ENCODE assay signal across 31 mouse cellular contexts in genomic region chr2:77961256-77961655, GRCm38 (mm10).
"Had no signal": no experiment of that assay in that cellular context is flagged by ENCODE, and none has a peak within 500 bp of the region (broad histone marks: within the 10 kb centered on the region; RNA-seq: fewer than 3 reads in every experiment).

No protein-coding gene starts in this region.

- H3K9ac ChIP-seq: limb, embryonic 12.5 days; limb, embryonic 13.5 days; limb, embryonic 15.5 days; liver, embryonic 12.5 days; liver, embryonic 13.5 days; liver, embryonic 14.5 days; liver, embryonic 15.5 days; liver, postnatal 0 days; lung, embryonic 14.5 days; lung, embryonic 15.5 days; midbrain, embryonic 12.5 days; midbrain, embryonic 13.5 days; midbrain, embryonic 15.5 days; neural tube, embryonic 12.5 days had no signal

- H3K4me1 ChIP-seq: limb, embryonic 10.5 days; limb, embryonic 12.5 days; limb, embryonic 13.5 days; limb, embryonic 15.5 days; liver, embryonic 12.5 days; liver, embryonic 13.5 days; liver, embryonic 15.5 days; lung, embryonic 15.5 days; midbrain, embryonic 10.5 days; midbrain, embryonic 12.5 days; midbrain, embryonic 13.5 days; midbrain, embryonic 15.5 days; neural tube, embryonic 12.5 days had no signal

- H3K27ac ChIP-seq: limb, embryonic 10.5 days; limb, embryonic 12.5 days; limb, embryonic 13.5 days; limb, embryonic 15.5 days; liver, embryonic 12.5 days; liver, embryonic 13.5 days; liver, embryonic 14.5 days; liver, embryonic 15.5 days; lung, embryonic 15.5 days; macrophage; midbrain, embryonic 10.5 days; midbrain, embryonic 12.5 days; midbrain, embryonic 13.5 days; midbrain, embryonic 15.5 days; neural tube, embryonic 12.5 days had no signal

- H3K4me2 ChIP-seq: limb, embryonic 12.5 days; limb, embryonic 13.5 days; limb, embryonic 15.5 days; liver, embryonic 11.5 days; liver, embryonic 12.5 days; liver, embryonic 13.5 days; liver, embryonic 15.5 days; lung, embryonic 14.5 days; lung, embryonic 15.5 days; midbrain, embryonic 12.5 days; midbrain, embryonic 13.5 days; midbrain, embryonic 15.5 days; neural tube, embryonic 12.5 days had no signal

- H3K9me3 ChIP-seq: limb, embryonic 10.5 days; limb, embryonic 12.5 days; limb, embryonic 13.5 days; limb, embryonic 15.5 days; liver, embryonic 12.5 days; liver, embryonic 13.5 days; liver, embryonic 15.5 days; lung, embryonic 15.5 days; midbrain, embryonic 10.5 days; midbrain, embryonic 12.5 days; midbrain, embryonic 13.5 days; midbrain, embryonic 15.5 days; neural tube, embryonic 12.5 days had no signal

- ATAC-seq: liver, embryonic 12.5 days; liver, postnatal 0 days; lung, postnatal 0 days; midbrain, embryonic 13.5 days; midbrain, embryonic 15.5 days; midbrain, embryonic 16.5 days had no signal

- DNase-seq: left cerebral cortex, postnatal 4 days; liver; liver, embryonic 13.5 days; liver, postnatal 0 days; lung, adult 18-20 months; lung, adult 2 months; lung, embryonic 14.5 days; lung, postnatal 10 days; lung, postnatal 14 days; lung, postnatal 36 days; lung, postnatal 4 days; midbrain, embryonic 14.5 days had no signal

- H3K27me3 ChIP-seq: limb, embryonic 12.5 days; limb, embryonic 13.5 days; limb, embryonic 15.5 days; liver, embryonic 12.5 days; liver, embryonic 13.5 days; liver, embryonic 15.5 days; lung, embryonic 15.5 days; midbrain, embryonic 12.5 days; midbrain, embryonic 13.5 days; midbrain, embryonic 15.5 days; neural tube, embryonic 12.5 days had no signal

- H3K36me3 ChIP-seq: limb, embryonic 10.5 days; limb, embryonic 12.5 days; limb, embryonic 13.5 days; limb, embryonic 15.5 days; liver, embryonic 12.5 days; liver, embryonic 13.5 days; liver, embryonic 15.5 days; lung, embryonic 15.5 days; midbrain, embryonic 10.5 days; midbrain, embryonic 12.5 days; midbrain, embryonic 13.5 days; midbrain, embryonic 15.5 days; neural tube, embryonic 12.5 days had no signal

- H3K4me3 ChIP-seq: limb, embryonic 10.5 days; limb, embryonic 12.5 days; limb, embryonic 13.5 days; limb, embryonic 15.5 days; liver, embryonic 12.5 days; liver, embryonic 13.5 days; liver, embryonic 15.5 days; lung, embryonic 15.5 days; megakaryocyte, embryonic 14.5 days; midbrain, embryonic 10.5 days; midbrain, embryonic 12.5 days; midbrain, embryonic 13.5 days; midbrain, embryonic 15.5 days; myocyte; neural tube, embryonic 12.5 days had no signal
